Mouse (Mus musculus) frontal cortex, adult 2 months (tissue): Measurements from ENCODE around the gene Olfr1198. TPM values are rescaled to one million over a fixed set of nuclear protein-coding genes. Genes with fewer than 3 reads are reported as not detected.

Experiments
- DNase-seq, 2 experiments: peaks; one replicate each; pipeline ENCODE4 v3.0.0; 2022; ENCODE audit warnings: low spot score in 1 of 2; ENCODE audit errors: extremely low spot score in 1 of 2
- polyA plus RNA-seq: library from polyadenylated mRNA; depleted of rRNA; stranded (reverse); fragments of >200 nt; gene quantifications from 2 replicates; pipeline ENCODE4 v1.2.3, GENCODE M21; 2012; rRNA removed

Olfr1198 gene
- not detected in 2 replicates for polyA plus RNA-seq

DNA sequence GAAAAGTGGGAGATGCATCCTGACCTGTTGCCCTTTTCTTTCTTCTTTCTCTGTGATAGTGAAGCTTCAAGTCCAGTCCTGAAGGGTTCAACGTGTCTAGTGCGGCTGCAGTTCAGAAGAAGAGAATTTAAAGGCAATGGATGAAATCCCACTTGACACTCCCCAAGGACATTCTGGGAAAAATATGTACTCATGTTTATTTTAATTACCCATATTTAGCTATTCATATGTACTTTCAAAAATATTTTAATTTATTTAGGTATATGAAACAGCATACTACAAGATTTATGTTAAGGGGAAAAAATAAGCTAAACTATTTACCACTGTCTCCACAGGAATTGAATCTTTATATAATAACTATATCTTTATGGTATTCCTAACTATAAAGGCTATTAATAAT is at the start of gene Olfr1198:
TSS of gene Olfr1198 (minus strand) at position 101 of the 400 bp plus-strand sequence.
- DNase-seq = no peak

DNA sequence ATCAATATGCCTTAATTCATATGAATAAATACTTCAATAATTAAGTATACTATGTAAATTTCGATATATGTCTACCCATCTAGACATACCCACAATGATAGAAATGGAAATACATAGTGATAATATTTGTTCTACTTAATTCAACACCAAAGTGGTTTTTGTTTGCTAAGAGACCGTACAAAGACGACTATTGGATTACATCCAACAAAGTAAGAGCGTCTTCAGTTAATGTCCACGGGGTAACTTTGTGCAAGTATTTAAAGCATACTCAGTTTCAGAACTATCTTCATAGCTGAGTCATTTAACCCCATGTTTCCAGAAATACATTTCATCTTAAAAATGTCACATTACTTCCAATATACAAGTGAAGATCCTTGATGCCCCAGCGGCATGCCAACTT is 41.6 kb upstream of the Olfr1198 start, which contains the start of gene Olfr1201:
TSS of gene Olfr1201 (plus strand) at position 301 of the 400 bp plus-strand sequence.
- no peak for DNase-seq

DNA sequence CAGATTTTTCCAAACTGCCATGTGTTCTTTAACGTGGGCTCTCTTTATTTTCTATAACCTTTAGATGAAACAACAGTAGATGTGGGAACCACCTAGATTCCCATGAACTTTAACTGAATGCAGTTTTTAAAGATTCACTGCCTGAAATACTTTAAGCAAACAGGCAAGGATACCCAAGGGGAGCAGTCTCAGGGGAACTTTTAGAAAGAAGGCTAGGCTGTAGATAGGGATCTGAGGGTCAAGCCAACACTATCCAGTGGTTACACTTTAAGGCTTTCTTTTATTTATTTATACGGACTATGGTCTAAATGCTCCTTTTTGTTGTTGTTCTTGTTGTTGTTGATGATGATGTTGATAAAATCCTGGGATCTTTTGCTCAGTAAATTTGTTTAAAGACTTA is 19.2 kb upstream of the Olfr1198 start, which contains the start of gene Olfr1200:
TSS of gene Olfr1200 (minus strand) at position 101 of the 400 bp plus-strand sequence.
- DNase-seq = no peak

DNA sequence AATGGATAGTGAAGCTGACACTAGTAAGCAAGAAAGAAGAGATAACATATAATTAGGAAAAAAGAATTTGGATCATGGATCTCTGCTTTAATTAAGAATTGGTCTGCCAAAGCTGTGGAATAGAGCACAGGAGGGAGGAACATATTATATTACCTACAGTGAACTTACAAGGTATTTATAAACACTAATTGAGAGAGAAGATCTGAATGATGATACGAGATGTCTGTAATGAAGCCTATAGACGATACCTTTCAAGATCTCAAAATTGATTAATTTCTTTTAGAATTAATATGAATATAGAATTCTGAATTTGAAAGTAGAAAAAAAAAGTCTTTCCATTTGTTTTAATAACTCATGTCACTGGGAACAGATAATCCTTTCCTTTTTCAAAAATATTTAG is 9.2 kb upstream of the Olfr1198 start, which contains the start of gene Olfr1199:
TSS of gene Olfr1199 (minus strand) at position 101 of the 400 bp plus-strand sequence.
- DNase-seq = no peak

DNA sequence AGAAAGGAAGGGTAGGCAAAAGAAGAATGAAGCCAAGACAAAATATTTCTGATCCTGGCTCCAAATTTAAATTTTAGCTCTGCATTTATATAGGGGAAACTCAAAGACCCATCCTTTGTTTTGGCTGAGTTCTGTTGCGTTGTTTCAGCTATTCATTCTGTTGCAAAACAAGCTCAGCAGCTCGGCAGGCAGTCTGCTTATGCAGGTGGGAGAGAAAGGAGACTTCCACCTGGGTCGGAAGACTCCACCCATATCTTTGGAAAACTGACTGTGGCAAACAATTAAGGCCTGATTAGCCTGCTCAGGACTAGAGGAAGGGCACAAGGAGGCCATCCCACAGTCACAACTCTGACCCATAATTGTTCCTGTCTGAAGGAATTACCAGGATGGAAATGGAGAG is 7.8 kb downstream of the Olfr1198 start:
- DNase-seq = no peak

DNA sequence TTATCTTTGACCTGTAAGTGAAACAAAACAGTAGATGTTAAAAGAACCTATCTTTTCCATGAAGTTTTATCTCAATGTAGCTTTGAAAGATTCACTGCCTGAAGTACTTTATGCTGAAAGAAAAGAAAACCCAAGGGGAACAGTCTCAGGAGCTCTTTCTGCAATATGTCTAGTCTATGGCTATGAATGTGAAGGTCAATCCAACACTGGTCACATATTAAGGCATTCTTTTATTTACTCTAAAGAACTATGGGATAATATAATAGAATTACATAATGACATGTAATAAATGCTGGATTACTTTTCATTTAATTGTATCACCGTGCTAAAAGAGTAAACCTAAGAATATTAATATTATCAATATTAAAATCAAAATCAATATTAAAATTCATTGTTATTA is 18.9 kb downstream of the Olfr1198 start, which contains the start of gene Olfr1197:
TSS of gene Olfr1197 (minus strand) at position 101 of the 400 bp plus-strand sequence.
- DNase-seq = no peak

DNA sequence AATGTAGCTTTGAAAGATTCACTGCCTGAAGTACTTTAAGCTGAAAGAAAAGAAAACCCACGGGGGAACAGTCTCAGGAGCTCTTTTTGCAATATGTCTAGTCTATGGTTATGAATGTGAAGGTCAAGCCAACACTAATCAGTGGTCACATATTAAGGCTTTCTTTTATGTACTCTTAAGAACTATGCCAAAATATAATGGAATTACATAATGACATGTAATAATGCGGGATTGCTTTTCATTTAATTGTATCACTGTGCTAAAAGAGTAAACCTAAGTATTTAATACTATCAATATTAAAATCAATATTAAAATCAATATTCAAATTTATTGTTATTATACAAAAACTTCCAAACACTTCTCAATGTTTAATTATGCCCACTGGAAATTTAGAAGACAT is 46.7 kb downstream of the Olfr1198 start, which contains the start of gene Olfr1196:
TSS of gene Olfr1196 (minus strand) at position 101 of the 400 bp plus-strand sequence.
- DNase-seq = no peak

Other genes with a start within 250 kb of the Olfr1198 start
- not detected in 2 replicates for gene Olfr1186, start 232.8 kb downstream of the Olfr1198 start, polyA plus RNA-seq
- gene Olfr1188, start 194.4 kb downstream of the Olfr1198 start, polyA plus RNA-seq = not detected in 2 replicates
- not detected in 2 replicates for gene Olfr1189, start 164.9 kb downstream of the Olfr1198 start, polyA plus RNA-seq
- not detected in 2 replicates for gene Olfr1191-ps1, start 110.8 kb downstream of the Olfr1198 start, polyA plus RNA-seq
- gene Olfr1192-ps1, start 102.9 kb downstream of the Olfr1198 start, polyA plus RNA-seq = not detected in 2 replicates
- not detected in 2 replicates for gene Olfr1193, start 75.7 kb downstream of the Olfr1198 start, polyA plus RNA-seq
- gene Olfr1195, start 62.2 kb downstream of the Olfr1198 start, polyA plus RNA-seq = not detected in 2 replicates
- gene Olfr1196, start 46.8 kb downstream of the Olfr1198 start, polyA plus RNA-seq = not detected in 2 replicates
- not detected in 2 replicates for gene Olfr1197, start 19.0 kb downstream of the Olfr1198 start, polyA plus RNA-seq
- gene Olfr1199, start 9.1 kb upstream of the Olfr1198 start, polyA plus RNA-seq = not detected in 2 replicates
- gene Olfr1200, start 19.1 kb upstream of the Olfr1198 start, polyA plus RNA-seq = not detected in 2 replicates
- not detected in 2 replicates for gene Olfr1201, start 41.7 kb upstream of the Olfr1198 start, polyA plus RNA-seq
- not detected in 2 replicates for gene Olfr1202, start 63.1 kb upstream of the Olfr1198 start, polyA plus RNA-seq
- not detected in 2 replicates for gene Olfr1205, start 78.4 kb upstream of the Olfr1198 start, polyA plus RNA-seq
- gene Olfr1204, start 97.9 kb upstream of the Olfr1198 start, polyA plus RNA-seq = not detected in 2 replicates
- gene Olfr1206, start 111.9 kb upstream of the Olfr1198 start, polyA plus RNA-seq = not detected in 2 replicates
- not detected in 2 replicates for gene Olfr1208, start 150.9 kb upstream of the Olfr1198 start, polyA plus RNA-seq
- gene Olfr1209, start 163.8 kb upstream of the Olfr1198 start, polyA plus RNA-seq = not detected in 2 replicates
- not detected in 2 replicates for gene Olfr1211, start 186.7 kb upstream of the Olfr1198 start, polyA plus RNA-seq
- gene Olfr1212, start 202.6 kb upstream of the Olfr1198 start, polyA plus RNA-seq = not detected in 2 replicates
- not detected in 2 replicates for gene Gm13762, start 228.9 kb upstream of the Olfr1198 start, polyA plus RNA-seq
- not detected in 2 replicates for gene Olfr1214, start 241.3 kb upstream of the Olfr1198 start, polyA plus RNA-seq